Mouse (Mus musculus): Measurements from ENCODE around the gene Mcm6.

DNA sequence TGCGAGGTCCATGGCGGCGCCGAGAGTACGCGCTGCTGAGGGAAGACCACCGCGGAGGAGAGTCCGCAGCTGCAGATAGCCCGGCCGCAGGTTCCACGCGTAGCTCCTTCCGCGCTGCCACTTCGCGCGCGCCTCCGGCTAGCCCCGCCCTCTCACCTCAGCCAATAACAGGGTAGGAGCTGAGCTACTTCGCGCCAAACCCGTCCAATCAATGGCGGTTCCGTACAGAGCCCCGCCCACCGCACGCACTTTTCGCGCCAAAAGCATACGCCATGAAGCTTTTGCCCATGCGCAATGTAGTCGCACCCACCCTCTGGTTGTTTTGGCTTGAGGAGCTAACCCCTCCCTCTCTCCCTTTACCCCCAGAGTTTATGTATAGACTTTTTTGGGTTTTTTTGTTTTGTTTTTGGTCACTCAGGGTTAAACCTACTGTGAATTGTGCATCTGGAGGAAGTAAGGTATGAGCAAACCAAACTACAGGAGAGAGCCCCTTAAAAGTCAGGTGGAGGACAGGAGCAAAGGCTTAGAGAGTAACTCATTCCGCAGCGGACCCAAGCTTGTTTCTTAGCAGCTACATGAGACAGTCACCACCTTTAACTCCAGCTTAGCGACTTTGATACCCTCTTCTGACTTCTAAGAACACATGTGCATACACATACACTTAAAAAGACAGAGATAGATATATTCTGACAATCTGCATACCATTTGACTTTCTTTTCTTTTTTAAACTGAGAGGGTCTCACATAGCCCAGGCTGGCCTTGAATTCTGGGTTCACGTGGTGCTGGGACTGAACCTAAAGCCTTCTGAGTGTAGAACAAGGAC, at the start of gene Mcm6:
- no peak for TF ChIP-seq CTCF (IDR thresholded peaks at IDR 0.05; ENCODE audit: low read depth)
- no peak for TF ChIP-seq EP300 (optimal IDR thresholded peaks at IDR 0.05)
